Mouse (Mus musculus) neural tube, embryonic 11.5 days (tissue): ENCODE measurements around the gene Cdc6. TPM values are rescaled to one million over a fixed set of nuclear protein-coding genes. Genes with fewer than 3 reads are reported as not detected.
A peak's percentile ranks its signal among the peaks of the same experiment; 100 is the strongest.

ENCODE experiments used
- ATAC-seq: fragments of 200-750 bp; cut with Nextera tagmentation; 2 replicates; pipeline ENCODE4 v1.8.0; 2017; ENCODE audit warnings: moderate number of reproducible peaks, mild to moderate bottlenecking, moderate TSS enrichment, moderate library complexity; ENCODE audit not compliant: insufficient read depth, low FRiP score, low TSS enrichment
- DNase-seq: peaks from one replicate; pipeline ENCODE4 v3.0.0-alpha.2; 2015; ENCODE audit warnings: low spot score
- H3K27ac ChIP-seq: fragments of 300-500 bp; sonication (generic); 2 replicates; pipeline ENCODE4 v1.5.1; 2014; ENCODE audit warnings: low read depth, mild to moderate bottlenecking, low read length
- H3K27me3 ChIP-seq: fragments of 300-500 bp; sonication (generic); 2 replicates; pipeline ENCODE4 v1.6.1; 2014; ENCODE audit warnings: mild to moderate bottlenecking, low read length, mixed read lengths; ENCODE audit not compliant: control insufficient read depth, insufficient read depth
- H3K36me3 ChIP-seq: fragments of 300-500 bp; sonication (generic); 2 replicates; pipeline ENCODE4 v1.6.1; 2014; ENCODE audit warnings: mild to moderate bottlenecking, low read length, moderate library complexity, mixed read lengths; ENCODE audit not compliant: control insufficient read depth, insufficient read depth
- H3K4me1 ChIP-seq: fragments of 300-500 bp; sonication (generic); 2 replicates; pipeline ENCODE4 v1.6.1; 2014; ENCODE audit warnings: low read length, mixed read lengths; ENCODE audit not compliant: control insufficient read depth, insufficient read depth
- H3K4me2 ChIP-seq: fragments of 300-500 bp; sonication (generic); 2 replicates; pipeline ENCODE4 v1.6.1; 2014; ENCODE audit warnings: low read depth, mild to moderate bottlenecking, moderate library complexity
- H3K4me3 ChIP-seq: fragments of 300-500 bp; sonication (generic); 2 replicates; pipeline ENCODE4 v1.5.1; 2014; ENCODE audit warnings: low read depth, low read length
- H3K9ac ChIP-seq: fragments of 300-500 bp; sonication (generic); 2 replicates; pipeline ENCODE4 v1.6.1; 2014; ENCODE audit warnings: mild to moderate bottlenecking, low read length
- H3K9me3 ChIP-seq: fragments of 300-500 bp; sonication (generic); 2 replicates; pipeline ENCODE4 v1.6.1; 2016; ENCODE audit warnings: low read length; ENCODE audit not compliant: control insufficient read depth
- WGBS: fragments of 180-500 bp; shearing (Covaris S2); extraction: QIAGEN DNeasy Blood & Tissue Kit; methylation state at CpG from one replicate; pipeline ENCODE4 v1.1.7; 2014; 5-methylcytosine and 5-hydroxymethylcytosine counted together
- polyA plus RNA-seq: library from polyadenylated mRNA; unstranded; fragments of >200 nt; fragmentation: Nextera tagmentation; extraction: Ambion mirVana; gene quantifications from 2 replicates; pipeline ENCODE4 v1.2.1, GENCODE M21; 2014

The Cdc6 gene
- polyA plus RNA-seq, 1 experiment from 2014 or later: 44.4 TPM

- Histone ChIP-seq H3K4me3 (peak overlapping the region; percentile 25), H3K9ac (peak overlapping the region; percentile 15), H3K4me1 (peaks cover 61% of the 10 kb centered on the region), H3K4me2 (peak overlapping the region; percentile 71), H3K9me3 (no peaks in the 10 kb centered on the region), H3K36me3 (no peaks in the 10 kb centered on the region), H3K27ac (peak overlapping the region; percentile 72), H3K27me3 (no peaks in the 10 kb centered on the region)
- peak; percentile 56 for ATAC-seq
- DNase-seq: peak; percentile 83
- 6% methylated on average over 13 of the region's 15 CpGs for WGBS
Observed at GRCm38 (mm10) chr11:98941826-98942550, 34.4 kb downstream of the Cdc6 start.

GRCm38 (mm10) chr11:98942555-98942922, 34.9 kb downstream of the Cdc6 start:
- Histone ChIP-seq H3K4me3 (peak overlapping the region; percentile 25; the same call in 1 of the 2 replicates), H3K27me3 (no peaks in the 10 kb centered on the region), H3K27ac (peak overlapping the region; percentile 72), H3K9ac (peak overlapping the region; percentile 15; the same call in 1 of the 2 replicates), H3K9me3 (no peaks in the 10 kb centered on the region), H3K4me1 (peaks cover 66% of the 10 kb centered on the region), H3K36me3 (no peaks in the 10 kb centered on the region), H3K4me2 (peak overlapping the region; percentile 71)
- WGBS: 52% methylated on average over 3 of the region's 3 CpGs
- DNase-seq (no peak), ATAC-seq (no peak)

- 86% methylated on average over 8 of the region's 8 CpGs for WGBS
- no peak overlapping the region for H3K9ac ChIP-seq
- no peaks in the 10 kb centered on the region for H3K9me3 ChIP-seq
- no peaks in the 10 kb centered on the region for H3K36me3 ChIP-seq
- DNase-seq (no peak), ATAC-seq (no peak)
- H3K4me1 ChIP-seq: peaks cover 68% of the 10 kb centered on the region
- no peaks in the 10 kb centered on the region for H3K27me3 ChIP-seq
- no peak overlapping the region for H3K4me3 ChIP-seq
- H3K27ac ChIP-seq: peak overlapping the region; percentile 72
- H3K4me2 ChIP-seq: peak overlapping the region; percentile 71; the same call in 1 of the 2 replicates
Observed at GRCm38 (mm10) chr11:98942923-98943641, 35.5 kb downstream of the Cdc6 start.

GRCm38 (mm10) chr11:98943741-98944461, 36.3 kb downstream of the Cdc6 start:
- ATAC-seq: no peak
- Histone ChIP-seq H3K9me3 (no peaks in the 10 kb centered on the region), H3K4me2 (0 out of 2 replicates have a peak overlapping the region, but pooled peaks have one; percentile 14), H3K27me3 (no peaks in the 10 kb centered on the region), H3K9ac (no peak overlapping the region), H3K4me1 (peaks cover 60% of the 10 kb centered on the region), H3K36me3 (no peaks in the 10 kb centered on the region), H3K4me3 (no peak overlapping the region), H3K27ac (no peak overlapping the region)
- peak; percentile 12 for DNase-seq
- WGBS: 34% methylated on average over 14 of the region's 14 CpGs

- H3K4me1 ChIP-seq: peaks cover 48% of the 10 kb centered on the region
- H3K27me3 ChIP-seq: no peaks in the 10 kb centered on the region
- no peak for ATAC-seq
- WGBS: 49% methylated on average over 11 of the region's 11 CpGs
- H3K9ac ChIP-seq: no peak overlapping the region
- no peak overlapping the region for H3K4me2 ChIP-seq
- no peak overlapping the region for H3K27ac ChIP-seq
- no peak for DNase-seq
- no peaks in the 10 kb centered on the region for H3K36me3 ChIP-seq
- no peak overlapping the region for H3K4me3 ChIP-seq
- no peaks in the 10 kb centered on the region for H3K9me3 ChIP-seq
Observed at GRCm38 (mm10) chr11:98944897-98945604, 37.5 kb downstream of the Cdc6 start.

- 67% methylated on average over 3 of the region's 3 CpGs for WGBS
- no peak for DNase-seq
Observed at GRCm38 (mm10) chr11:98945605-98945977, 38.0 kb downstream of the Cdc6 start.

GRCm38 (mm10) chr11:98947969-98948569, 40.5 kb downstream of the Cdc6 start:
- H3K9me3 ChIP-seq: no peaks in the 10 kb centered on the region
- DNase-seq (no peak), ATAC-seq (no peak)
- H3K27me3 ChIP-seq: no peaks in the 10 kb centered on the region
- no peak overlapping the region for H3K4me3 ChIP-seq
- H3K9ac ChIP-seq: no peak overlapping the region
- no peak overlapping the region for H3K4me2 ChIP-seq
- no peak overlapping the region for H3K27ac ChIP-seq
- WGBS: 85% methylated on average over 18 of the region's 18 CpGs
- 0 out of 2 replicates have a peak, but pooled peaks cover 2% of the 10 kb centered on the region for H3K36me3 ChIP-seq
- H3K4me1 ChIP-seq: peaks cover 22% of the 10 kb centered on the region

More at GRCm38 (mm10) chr11:98945605-98945977, 38.0 kb downstream of the Cdc6 start:
- peaks cover 43% of the 10 kb centered on the region for H3K4me1 ChIP-seq
- H3K4me3 ChIP-seq: no peak overlapping the region
- no peak overlapping the region for H3K4me2 ChIP-seq
- no peak overlapping the region for H3K27ac ChIP-seq
- H3K9me3 ChIP-seq: no peaks in the 10 kb centered on the region
- no peak overlapping the region for H3K9ac ChIP-seq
- H3K36me3 ChIP-seq: no peaks in the 10 kb centered on the region
- ATAC-seq: no peak
- H3K27me3 ChIP-seq: no peaks in the 10 kb centered on the region
